Mouse (Mus musculus) inflammation-experienced regulatory T-cells (primary cell): ENCODE results near the gene Olfr183. TPM values are rescaled to one million over a fixed set of nuclear protein-coding genes. Genes with fewer than 3 reads are reported as not detected.

Experiments
- polyA plus RNA-seq, 2 experiments: library from polyadenylated mRNA; unstranded; fragments of 100-300 nt; shearing (Covaris generic); gene quantifications; one replicate each; pipeline ENCODE4 v1.2.1; 2017

Olfr183 gene
- polyA plus RNA-seq, result under 1 TPM in 1 of 2 experiments, not detected in 1; 0.24 TPM

GRCm38 (mm10) chr16:58995057-58995456 is at the start of gene Olfr183:
TSS of gene Olfr183 (plus strand) at chr16:58995357.

GRCm38 (mm10) chr16:59030191-59030590 is 35.0 kb downstream of the Olfr183 start, which contains the start of gene Olfr186:
TSS of gene Olfr186 (minus strand) at chr16:59030291.

GRCm38 (mm10) chr16:59039710-59040109 is 44.6 kb downstream of the Olfr183 start, which contains the start of gene Olfr187:
TSS of gene Olfr187 (minus strand) at chr16:59039767.

Other genes starting within 250 kb of the Olfr183 start
- not detected for gene Olfr172, start 232.2 kb upstream of the Olfr183 start, polyA plus RNA-seq
- 1 to 10 TPM in 1 of 2 experiments, under 1 TPM in 1; 0.94 to 3.2 TPM for gene Olfr173, start 195.1 kb upstream of the Olfr183 start, polyA plus RNA-seq
- gene Olfr175-ps1, start 168.6 kb upstream of the Olfr183 start, polyA plus RNA-seq, result not detected
- gene Olfr177, start 120.6 kb upstream of the Olfr183 start, polyA plus RNA-seq, result under 1 TPM in 1 of 2 experiments, not detected in 1; 0.06 TPM
- gene Olfr178, start 103.3 kb upstream of the Olfr183 start, polyA plus RNA-seq, result 1 to 10 TPM in 1 of 2 experiments, not detected in 1; 1.7 TPM
- gene Olfr181, start 66.6 kb upstream of the Olfr183 start, polyA plus RNA-seq, result not detected
- gene Olfr180, start 66.0 kb upstream of the Olfr183 start, polyA plus RNA-seq, result not detected
- gene Olfr186, start 34.9 kb downstream of the Olfr183 start, polyA plus RNA-seq, result under 1 TPM in 1 of 2 experiments, not detected in 1; 0.18 TPM
- under 1 TPM in 1 of 2 experiments, not detected in 1; 0.92 TPM for gene Olfr187, start 44.4 kb downstream of the Olfr183 start, polyA plus RNA-seq
- gene Olfr190, start 82.6 kb downstream of the Olfr183 start, polyA plus RNA-seq, result under 1 TPM; 0.05 to 0.07 TPM
- under 1 TPM in 1 of 2 experiments, not detected in 1; 0.20 TPM for gene Olfr191, start 94.5 kb downstream of the Olfr183 start, polyA plus RNA-seq
- not detected for gene Olfr193, start 116.5 kb downstream of the Olfr183 start, polyA plus RNA-seq
- under 1 TPM in 1 of 2 experiments, not detected in 1; 0.18 TPM for gene Olfr194, start 125.7 kb downstream of the Olfr183 start, polyA plus RNA-seq
- not detected for gene Olfr195, start 151.7 kb downstream of the Olfr183 start, polyA plus RNA-seq
- gene Olfr196, start 175.1 kb downstream of the Olfr183 start, polyA plus RNA-seq, result 1 to 10 TPM in 1 of 2 experiments, under 1 TPM in 1; 0.30 to 2.8 TPM
- gene Olfr198, start 208.2 kb downstream of the Olfr183 start, polyA plus RNA-seq, result not detected
- gene Olfr199, start 224.4 kb downstream of the Olfr183 start, polyA plus RNA-seq, result not detected